Mouse (Mus musculus): ENCODE measurements around the gene Agmo.

- TF ChIP-seq EP300 (IDR thresholded peaks at IDR 0.05; ENCODE audit: low read depth) (no peak), CTCF (IDR thresholded peaks at IDR 0.05; ENCODE audit: low read depth) (no peak)
Measured at GRCm38 (mm10) chr12:37612837-37613236, 371.4 kb downstream of the Agmo start.

Data from liver, postnatal 0 days (tissue).